Mouse (Mus musculus): ENCODE data around the gene Scn1b.

Gene Scn1b

GRCm38 (mm10) chr7:31149271-31149670 is 22.5 kb upstream of the Scn1b start:
- no peak for DNase-seq (ENCODE audit: low read depth)

- no peak for DNase-seq (ENCODE audit: low read depth)
These were observed 22.0 kb upstream of the Scn1b start for GRCm38 (mm10) chr7:31148756-31149155.

GRCm38 (mm10) chr7:31148086-31148485 is 21.3 kb upstream of the Scn1b start:
- DNase-seq (ENCODE audit: low read depth), result no peak

- DNase-seq (ENCODE audit: low read depth), result no peak
These were observed 18.9 kb upstream of the Scn1b start for GRCm38 (mm10) chr7:31145596-31146160.

GRCm38 (mm10) chr7:31144886-31145285 is 18.1 kb upstream of the Scn1b start:
- no peak for DNase-seq (ENCODE audit: low read depth)

- DNase-seq (ENCODE audit: low read depth), result no peak
These were observed 14.1 kb upstream of the Scn1b start for GRCm38 (mm10) chr7:31140941-31141340.

- no peak for DNase-seq (ENCODE audit: low read depth)
These were observed 13.5 kb upstream of the Scn1b start for GRCm38 (mm10) chr7:31140302-31140701.

- no peak for DNase-seq (ENCODE audit: low read depth)
These were observed 13.0 kb upstream of the Scn1b start for GRCm38 (mm10) chr7:31139765-31140164.

GRCm38 (mm10) chr7:31135717-31136116 is 8.9 kb upstream of the Scn1b start:
- DNase-seq (ENCODE audit: low read depth), result no peak

- no peak for DNase-seq (ENCODE audit: low read depth)
These were observed 5.1 kb upstream of the Scn1b start for GRCm38 (mm10) chr7:31131866-31132265.

GRCm38 (mm10) chr7:31130841-31131240 is 4.0 kb upstream of the Scn1b start:
- no peak for DNase-seq (ENCODE audit: low read depth)

GRCm38 (mm10) chr7:31130197-31130596 is 3.4 kb upstream of the Scn1b start:
- DNase-seq (ENCODE audit: low read depth), result no peak

- DNase-seq (ENCODE audit: low read depth), result no peak
These were observed 1.4 kb upstream of the Scn1b start for GRCm38 (mm10) chr7:31128157-31128705.

- no peak for DNase-seq (ENCODE audit: low read depth)
These were observed 522 bp downstream of the Scn1b start for GRCm38 (mm10) chr7:31126211-31126751.

- DNase-seq (ENCODE audit: low read depth), result no peak
These were observed 1.7 kb downstream of the Scn1b start for GRCm38 (mm10) chr7:31125116-31125515.

GRCm38 (mm10) chr7:31124381-31124780 is 2.4 kb downstream of the Scn1b start:
- no peak for DNase-seq (ENCODE audit: low read depth)

- DNase-seq (ENCODE audit: low read depth), result no peak
These were observed 3.1 kb downstream of the Scn1b start for GRCm38 (mm10) chr7:31123697-31124096.

GRCm38 (mm10) chr7:31122641-31123631 is 3.9 kb downstream of the Scn1b start:
- no peak for DNase-seq (ENCODE audit: low read depth)

GRCm38 (mm10) chr7:31119556-31119955 is 7.2 kb downstream of the Scn1b start:
- DNase-seq (ENCODE audit: low read depth), result no peak

GRCm38 (mm10) chr7:31118486-31118885 is 8.3 kb downstream of the Scn1b start:
- DNase-seq (ENCODE audit: low read depth), result no peak

- no peak for DNase-seq (ENCODE audit: low read depth)
These were observed 9.3 kb downstream of the Scn1b start for GRCm38 (mm10) chr7:31117465-31117864.

- no peak for DNase-seq (ENCODE audit: low read depth)
These were observed 10.1 kb downstream of the Scn1b start for GRCm38 (mm10) chr7:31116721-31117145.

- no peak for DNase-seq (ENCODE audit: low read depth)
These were observed 11.2 kb downstream of the Scn1b start for GRCm38 (mm10) chr7:31115587-31116043.
